Mouse (Mus musculus): ENCODE data around the gene Enpp3. TPM values are rescaled to one million over a fixed set of nuclear protein-coding genes. Genes with fewer than 3 reads are reported as not detected.

Enpp3 gene
- polyA plus RNA-seq, 1 experiment: 0.61 TPM

DNA sequence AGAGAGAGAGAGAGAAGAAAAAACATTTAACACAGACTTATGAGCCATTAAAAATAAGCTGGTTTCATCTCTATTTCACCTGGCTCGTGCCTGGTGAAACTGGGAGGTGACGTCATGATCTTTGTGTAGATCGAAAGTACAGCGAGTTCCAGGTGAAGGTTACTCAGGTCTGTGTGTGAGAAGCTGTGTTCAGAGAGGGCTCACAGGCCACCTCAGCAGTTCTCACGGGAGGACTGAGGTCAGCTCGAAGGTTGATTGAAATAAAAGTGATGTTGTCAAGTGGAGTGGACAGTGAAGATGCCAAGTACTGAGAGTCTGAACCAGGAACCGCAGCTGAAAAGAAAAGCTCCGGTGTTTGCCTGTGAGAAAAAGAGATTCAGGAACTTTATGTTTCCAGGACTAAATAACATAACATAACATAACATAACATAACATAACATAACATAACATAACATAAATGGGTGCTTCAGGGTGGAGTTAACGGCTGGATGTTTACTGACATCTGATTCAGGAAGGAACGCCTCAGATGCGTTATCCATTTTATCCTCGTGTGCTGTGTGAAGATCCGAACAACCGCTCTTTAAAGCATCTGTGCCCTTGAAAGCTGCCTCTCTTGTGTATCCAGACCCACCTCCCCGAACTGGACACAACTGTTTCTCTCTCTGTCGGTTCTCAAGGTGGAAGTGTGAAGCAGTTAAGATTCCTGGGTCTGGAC is 88.9 kb downstream of the Enpp3 start:
- TF ChIP-seq POLR2A (IDR thresholded peaks at IDR 0.05; ENCODE audit: extremely low read depth, insufficient read depth, low read length) (no peak), CTCF (IDR thresholded peaks at IDR 0.05; ENCODE audit: extremely low read depth, insufficient read depth, low read length) (no peak)
- no peak overlapping the region for H3K27ac ChIP-seq (ENCODE audit: insufficient read depth, low read length)
- no peak overlapping the region for H3K4me3 ChIP-seq (ENCODE audit: insufficient read depth, low read length)
- no peaks in the 10 kb centered on the region; the same call in 1 of the 2 replicates for H3K4me1 ChIP-seq (ENCODE audit: control insufficient read depth, insufficient read depth, low read length)

DNA sequence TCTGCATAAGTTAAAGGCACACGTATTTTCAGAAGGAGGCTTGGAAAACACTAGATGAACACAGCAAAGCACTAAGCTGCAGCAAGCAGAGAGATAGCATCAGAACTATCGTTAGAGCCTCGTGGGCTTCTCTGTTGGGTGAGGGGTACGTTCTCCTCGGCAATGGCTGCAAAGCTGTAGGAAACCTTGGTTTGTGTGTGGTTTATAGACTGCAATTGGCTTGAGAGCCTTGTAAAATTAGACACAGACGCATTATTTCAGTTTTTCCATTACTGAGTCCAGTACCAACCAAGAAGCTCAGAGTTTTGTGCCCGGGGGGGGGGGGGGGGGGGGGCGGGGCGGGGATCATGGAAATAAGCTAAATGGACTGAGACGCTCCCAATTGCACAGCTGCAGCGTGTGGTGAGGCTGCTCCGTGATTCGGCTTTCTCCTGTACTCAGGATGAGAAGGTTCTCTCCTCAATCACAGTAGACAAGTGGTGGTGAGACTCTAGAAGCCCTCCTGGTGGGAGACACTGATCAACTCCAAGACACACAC is 99.6 kb downstream of the Enpp3 start:
- no peak overlapping the region for H3K4me3 ChIP-seq (ENCODE audit: insufficient read depth, low read length)
- H3K27ac ChIP-seq (ENCODE audit: insufficient read depth, low read length): no peak overlapping the region
- H3K4me1 ChIP-seq (ENCODE audit: control insufficient read depth, insufficient read depth, low read length): no peaks in the 10 kb centered on the region
- TF ChIP-seq CTCF (IDR thresholded peaks at IDR 0.05; ENCODE audit: extremely low read depth, insufficient read depth, low read length) (no peak), POLR2A (IDR thresholded peaks at IDR 0.05; ENCODE audit: extremely low read depth, insufficient read depth, low read length) (no peak)

DNA sequence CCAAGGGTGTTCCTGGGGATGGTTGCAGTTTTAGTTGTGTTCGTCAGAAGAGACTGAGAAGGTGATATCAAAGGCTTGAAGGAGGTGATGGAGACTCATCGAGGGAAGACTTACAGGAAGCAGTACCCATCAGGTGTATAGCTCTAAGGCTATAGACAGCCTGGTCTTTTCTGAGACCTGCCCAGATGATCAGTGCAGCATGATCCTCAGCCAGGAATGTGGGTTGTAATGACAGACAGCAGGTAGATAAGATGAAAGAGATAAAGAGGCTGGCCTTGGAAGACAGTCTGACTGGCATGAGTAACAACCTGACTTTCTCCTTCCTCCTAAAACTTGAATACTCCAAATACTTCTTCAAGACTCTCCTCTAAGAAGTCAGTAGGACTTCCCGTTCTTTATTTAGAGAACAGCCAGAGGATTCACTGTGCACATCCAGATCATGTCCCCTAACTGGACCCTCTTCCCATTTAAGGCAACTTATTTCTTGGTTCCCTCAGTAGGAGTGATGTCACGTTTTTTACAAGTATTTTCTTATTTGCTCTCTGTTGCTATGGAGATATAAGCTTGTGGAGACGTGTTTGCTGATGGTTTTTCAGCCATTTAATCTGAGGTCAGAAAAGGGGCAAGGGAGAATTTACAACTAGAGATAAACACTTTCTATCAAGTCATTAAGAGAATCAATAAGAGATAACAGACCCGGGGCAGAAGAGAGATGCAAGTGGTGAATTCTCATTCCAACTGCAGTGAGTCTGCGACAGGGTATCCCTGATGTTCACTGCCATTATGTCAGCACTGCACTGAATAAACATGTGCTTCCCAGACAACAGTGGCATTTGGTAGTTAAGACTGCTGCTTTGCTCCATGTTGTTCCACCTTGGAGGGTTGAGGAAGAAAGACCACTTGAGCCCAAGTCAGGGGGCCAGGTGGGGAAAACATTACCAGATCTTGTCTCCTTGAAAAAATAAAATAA is 101.1 kb downstream of the Enpp3 start:
- Histone ChIP-seq H3K27ac (ENCODE audit: insufficient read depth, low read length) (no peak overlapping the region), H3K4me3 (ENCODE audit: insufficient read depth, low read length) (no peak overlapping the region), H3K4me1 (ENCODE audit: control insufficient read depth, insufficient read depth, low read length) (no peaks in the 10 kb centered on the region)
- TF ChIP-seq POLR2A (IDR thresholded peaks at IDR 0.05; ENCODE audit: extremely low read depth, insufficient read depth, low read length): no peak

DNA sequence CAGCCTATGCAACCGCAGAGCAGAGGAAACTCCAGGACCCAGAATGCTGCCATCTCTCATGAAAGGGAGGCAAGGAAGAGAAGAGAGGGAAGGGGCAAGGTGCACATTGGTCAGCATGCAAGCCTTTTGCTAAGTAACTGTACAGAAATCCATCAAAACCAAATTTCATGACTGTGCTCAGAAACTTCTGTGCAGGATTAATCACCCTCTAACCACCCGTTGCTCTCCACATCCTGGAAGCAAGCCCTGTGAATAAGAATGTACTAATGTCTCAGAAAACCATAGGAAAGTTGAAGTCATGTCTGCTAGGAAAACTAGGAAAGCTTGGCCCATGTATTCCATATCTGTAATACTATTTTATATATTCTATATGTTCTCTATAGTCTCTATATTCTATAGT is 103.5 kb downstream of the Enpp3 start:
- Histone ChIP-seq H3K27ac (ENCODE audit: insufficient read depth, low read length) (no peak overlapping the region), H3K4me1 (ENCODE audit: control insufficient read depth, insufficient read depth, low read length) (no peaks in the 10 kb centered on the region), H3K4me3 (ENCODE audit: insufficient read depth, low read length) (no peak overlapping the region)
- TF ChIP-seq CTCF (IDR thresholded peaks at IDR 0.05; ENCODE audit: extremely low read depth, insufficient read depth, low read length) (no peak), POLR2A (IDR thresholded peaks at IDR 0.05; ENCODE audit: extremely low read depth, insufficient read depth, low read length) (no peak)

DNA sequence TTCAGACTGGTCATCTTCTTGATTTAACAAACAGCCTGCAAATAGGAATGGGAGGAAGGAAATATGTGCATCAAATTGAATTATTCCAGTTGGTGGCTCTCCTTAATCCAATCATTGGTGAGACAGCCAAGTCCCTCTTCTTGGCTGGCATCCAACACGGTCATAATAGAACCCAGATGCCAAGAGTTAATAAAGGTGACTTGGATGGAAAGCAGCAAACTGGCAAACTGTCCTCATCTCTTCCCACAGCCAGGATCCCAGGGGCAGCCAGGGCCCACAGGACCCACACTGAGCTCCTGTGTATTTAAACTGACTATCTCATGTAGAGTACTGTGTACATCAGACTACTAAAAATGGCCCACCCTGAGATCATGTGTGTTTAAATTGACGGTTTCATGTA is 104.2 kb downstream of the Enpp3 start:
- no peaks in the 10 kb centered on the region for H3K4me1 ChIP-seq (ENCODE audit: control insufficient read depth, insufficient read depth, low read length)
- H3K27ac ChIP-seq (ENCODE audit: insufficient read depth, low read length): no peak overlapping the region
- no peak overlapping the region for H3K4me3 ChIP-seq (ENCODE audit: insufficient read depth, low read length)
- TF ChIP-seq POLR2A (IDR thresholded peaks at IDR 0.05; ENCODE audit: extremely low read depth, insufficient read depth, low read length) (no peak), CTCF (IDR thresholded peaks at IDR 0.05; ENCODE audit: extremely low read depth, insufficient read depth, low read length) (no peak)

DNA sequence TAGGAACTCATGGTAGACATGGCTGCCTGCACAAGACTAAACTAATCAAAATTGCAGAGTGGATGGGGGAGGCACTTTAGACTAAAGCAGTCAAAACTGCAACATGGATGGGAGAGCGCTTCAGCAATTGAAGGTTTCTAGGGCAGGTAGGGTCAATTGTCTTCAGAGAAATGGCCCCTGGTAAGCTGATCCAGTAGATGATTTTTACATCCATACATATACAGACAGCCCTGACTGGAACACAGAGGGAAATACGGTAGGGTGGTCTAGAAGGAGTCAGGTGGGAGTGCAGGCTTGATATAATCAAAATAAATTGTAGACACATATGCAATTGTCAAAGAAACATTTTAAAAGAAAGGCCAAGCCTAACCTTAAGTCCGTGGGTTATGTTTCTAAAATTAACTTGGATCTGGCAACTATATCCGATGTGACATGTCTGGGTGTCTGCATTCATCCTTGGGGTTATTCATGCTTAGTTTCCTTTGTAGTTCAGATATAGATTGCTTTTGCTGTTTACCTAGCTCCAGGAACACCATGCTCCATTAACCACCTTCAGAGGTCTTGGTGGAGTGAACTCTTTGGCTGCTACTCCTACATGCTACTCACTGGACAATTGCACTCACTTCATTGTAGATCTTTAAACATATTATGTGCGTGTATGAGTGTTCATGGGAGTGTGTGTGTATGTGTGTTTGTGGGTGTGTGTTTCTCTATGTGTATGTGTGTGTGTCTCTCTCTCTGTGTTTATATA is 107.4 kb downstream of the Enpp3 start:
- no peak for TF ChIP-seq CTCF (IDR thresholded peaks at IDR 0.05; ENCODE audit: extremely low read depth, insufficient read depth, low read length)
- TF ChIP-seq POLR2A (IDR thresholded peaks at IDR 0.05; ENCODE audit: extremely low read depth, insufficient read depth, low read length): no peak
- no peak overlapping the region for H3K4me3 ChIP-seq (ENCODE audit: insufficient read depth, low read length)
- H3K4me1 ChIP-seq (ENCODE audit: control insufficient read depth, insufficient read depth, low read length): no peaks in the 10 kb centered on the region; the same call in 1 of the 2 replicates
- H3K27ac ChIP-seq (ENCODE audit: insufficient read depth, low read length): no peak overlapping the region

DNA sequence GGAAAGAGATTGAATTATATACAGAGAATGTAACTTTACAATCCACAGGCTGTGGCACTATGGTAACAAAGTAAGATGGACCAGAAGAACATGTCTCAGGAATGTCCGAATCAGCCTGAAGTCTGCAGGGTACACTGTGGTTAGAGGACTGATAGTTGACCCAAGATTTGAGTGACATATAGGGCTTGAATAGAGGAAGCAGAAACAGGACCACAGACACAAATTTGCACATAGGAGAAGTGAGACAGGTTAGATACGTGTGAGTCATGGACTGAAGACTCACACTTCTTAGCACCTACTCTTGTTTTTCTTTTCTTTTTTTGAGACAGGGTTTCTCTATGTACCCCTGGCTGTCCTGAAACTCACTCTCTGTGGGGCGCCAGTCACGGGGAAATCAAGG is 115.1 kb downstream of the Enpp3 start:
- H3K27ac ChIP-seq (ENCODE audit: insufficient read depth, low read length): no peak overlapping the region
- TF ChIP-seq POLR2A (IDR thresholded peaks at IDR 0.05; ENCODE audit: extremely low read depth, insufficient read depth, low read length): no peak
- no peak for TF ChIP-seq CTCF (IDR thresholded peaks at IDR 0.05; ENCODE audit: extremely low read depth, insufficient read depth, low read length)
- no peak overlapping the region for H3K4me3 ChIP-seq (ENCODE audit: insufficient read depth, low read length)
- no peaks in the 10 kb centered on the region; the same call in 1 of the 2 replicates for H3K4me1 ChIP-seq (ENCODE audit: control insufficient read depth, insufficient read depth, low read length)

DNA sequence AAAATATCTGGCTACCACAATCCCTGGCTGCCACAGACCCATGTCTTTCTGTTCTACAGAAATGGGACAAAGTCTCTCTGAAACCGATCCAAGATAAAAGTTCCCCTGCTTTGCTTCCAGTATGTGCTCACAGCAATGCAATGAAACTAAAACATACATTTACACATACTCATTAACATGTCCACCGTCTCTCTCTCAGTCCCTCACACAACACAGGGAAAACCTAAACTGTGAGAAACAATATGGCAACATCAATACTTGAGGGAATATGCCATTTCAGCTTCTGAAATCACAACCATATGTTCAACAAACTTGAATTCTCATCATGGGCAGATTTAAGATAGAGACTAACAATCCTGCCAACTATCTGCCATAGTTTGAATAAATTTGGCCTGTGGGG is 117.4 kb downstream of the Enpp3 start:
- no peak overlapping the region for H3K27ac ChIP-seq (ENCODE audit: insufficient read depth, low read length)
- H3K4me1 ChIP-seq (ENCODE audit: control insufficient read depth, insufficient read depth, low read length): no peaks in the 10 kb centered on the region
- TF ChIP-seq CTCF (IDR thresholded peaks at IDR 0.05; ENCODE audit: extremely low read depth, insufficient read depth, low read length) (no peak), POLR2A (IDR thresholded peaks at IDR 0.05; ENCODE audit: extremely low read depth, insufficient read depth, low read length) (no peak)
- no peak overlapping the region for H3K4me3 ChIP-seq (ENCODE audit: insufficient read depth, low read length)

Other genes starting within 250 kb of the Enpp3 start
- 39.2 and 40.1 TPM in 2 replicates for gene Ccn2, start 247.4 kb downstream of the Enpp3 start, polyA plus RNA-seq (2012; rRNA removed)
- gene Enpp1, start 130.7 kb downstream of the Enpp3 start, polyA plus RNA-seq (2012; rRNA removed): 1.6 and 1.9 TPM in 2 replicates
- gene Med23, start 27.2 kb upstream of the Enpp3 start, polyA plus RNA-seq (2012; rRNA removed): 30.3 and 30.8 TPM in 2 replicates
- gene Arg1, start 84.7 kb upstream of the Enpp3 start, polyA plus RNA-seq (2012; rRNA removed): 0.06 TPM in 2 replicates

All from cortical plate, adult 2 months (tissue).